Mouse (Mus musculus) liver, postnatal 0 days (tissue): Measurements from ENCODE around the gene Dkk2.

Experiments
- CTCF ChIP-seq: sonication (generic); IDR thresholded peaks from 2 replicates; pipeline ENCODE4 v1.5.1; 2016; ENCODE audit warnings: antibody characterized with exemption, low read depth
- EP300 ChIP-seq: IDR thresholded peaks from 2 replicates; pipeline ENCODE4 v1.6.1; 2016; ENCODE audit warnings: antibody characterized with exemption, low read depth, mild to moderate bottlenecking

DNA sequence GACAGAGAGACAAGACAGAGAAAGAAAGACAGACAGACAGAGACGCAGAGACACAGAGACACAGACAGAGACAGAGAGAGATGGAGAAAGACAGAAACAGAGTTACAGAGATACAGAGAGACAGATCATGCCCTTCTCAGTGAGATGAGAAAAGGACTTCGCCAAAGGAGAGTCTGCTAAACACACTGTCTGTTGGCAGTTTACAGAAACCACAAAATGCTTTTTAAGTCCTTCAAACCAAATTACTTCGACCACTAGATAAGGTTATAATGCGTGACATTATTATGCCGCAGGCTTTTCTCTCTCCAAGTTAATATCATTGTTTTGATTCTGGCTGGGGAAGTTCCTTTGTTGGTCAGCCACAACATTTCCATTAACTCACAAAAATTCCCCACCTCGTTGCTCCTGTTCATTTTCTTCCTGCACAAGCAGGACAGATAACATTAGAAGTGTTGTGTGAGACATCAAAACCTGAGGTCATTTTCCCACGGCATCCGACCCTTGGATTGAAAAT is 40.2 kb downstream of the Dkk2 start:
- TF ChIP-seq CTCF (no peak), EP300 (no peak)
